ENCODE assay signal across 8 mouse cellular contexts in the genomic region with DNA sequence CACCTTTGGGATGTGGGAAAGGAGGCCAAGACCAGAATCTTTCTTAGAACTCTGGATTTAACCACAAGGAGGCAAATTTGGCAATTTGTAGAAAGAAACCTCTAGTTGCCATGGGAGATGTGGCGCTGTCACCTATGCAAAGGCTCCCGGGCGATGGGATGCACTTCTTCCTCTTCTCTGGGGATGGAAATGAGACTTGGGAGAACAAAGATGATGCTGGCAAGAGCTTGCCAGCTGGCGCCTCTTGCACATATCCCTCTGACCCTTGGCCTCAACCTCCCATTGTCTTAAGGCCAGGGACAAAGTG. TPM values are rescaled to one million over a fixed set of nuclear protein-coding genes. Genes with fewer than 3 reads are reported as not detected.
DNase-seq lines count a peak whose midpoint lies in the region; ATAC-seq and TF ChIP-seq lines count a peak whose summit lies in the region.

No protein-coding gene starts in this region.

- no peak for TF ChIP-seq POLR2A in cortical plate, adult 2 months (IDR thresholded peaks at IDR 0.05; ENCODE audit: extremely low read depth, insufficient read depth, low read length)

- no peaks in the 10 kb centered on the region for H3K9me3 ChIP-seq in heart, embryonic 14.5 days (ENCODE audit: control insufficient read depth, low read length)
- no peaks in the 10 kb centered on the region for H3K9me3 ChIP-seq in hindbrain, embryonic 15.5 days
- no peaks in the 10 kb centered on the region for H3K9me3 ChIP-seq in midbrain, embryonic 15.5 days

- no peaks in the 10 kb centered on the region; a peak in 1 of 4 replicates for H3K4me1 ChIP-seq in heart, embryonic 14.5 days (ENCODE audit: control insufficient read depth in 2 of 2, insufficient read depth in 2 of 2, low read length in 2 of 2)
- H3K4me1 ChIP-seq in cortical plate, adult 2 months (ENCODE audit: control insufficient read depth, insufficient read depth, low read length): no peaks in the 10 kb centered on the region
- H3K4me1 ChIP-seq in hindbrain, embryonic 15.5 days (replicated peaks): peaks cover 39% of the 10 kb centered on the region
- peaks cover 26% of the 10 kb centered on the region for H3K4me1 ChIP-seq in midbrain, embryonic 15.5 days

- WGBS in heart, embryonic 14.5 days: 18% methylated on average over 4 of the region's 4 CpGs
- WGBS in hindbrain, embryonic 15.5 days: 5% methylated on average over 4 of the region's 4 CpGs
- WGBS in midbrain, embryonic 15.5 days: 6% methylated on average over 4 of the region's 4 CpGs

- H3K4me3 ChIP-seq in heart, embryonic 14.5 days (ENCODE audit: control insufficient read depth in 1 of 2, insufficient read depth in 1 of 2, low read depth in 1 of 2, low read length in 2 of 2): peak overlapping the region; percentile 56 to 63
- peak overlapping the region; percentile 93 for H3K4me3 ChIP-seq in cortical plate, adult 2 months (ENCODE audit: insufficient read depth, low read length)
- peak overlapping the region; percentile 75 for H3K4me3 ChIP-seq in hindbrain, embryonic 15.5 days
- peak overlapping the region; percentile 63 for H3K4me3 ChIP-seq in midbrain, embryonic 15.5 days

- no peak for ATAC-seq in heart, embryonic 14.5 days (ENCODE audit: insufficient number of reproducible peaks, insufficient read depth, low FRiP score, low read depth)
- no peak for ATAC-seq in hindbrain, embryonic 15.5 days (ENCODE audit: low FRiP score, low read depth)
- peak; percentile 10; the same call in 1 of the 2 replicates for ATAC-seq in midbrain, embryonic 15.5 days (replicated peaks)

- H3K9ac ChIP-seq in heart, embryonic 14.5 days (ENCODE audit: low read length): no peak overlapping the region
- peak overlapping the region; percentile 68 for H3K9ac ChIP-seq in hindbrain, embryonic 15.5 days
- H3K9ac ChIP-seq in midbrain, embryonic 15.5 days: peak overlapping the region; percentile 59

- peak overlapping the region; percentile 95 for H3K4me2 ChIP-seq in heart, embryonic 14.5 days (ENCODE audit: low read length)
- H3K4me2 ChIP-seq in hindbrain, embryonic 15.5 days: peak overlapping the region; percentile 65
- H3K4me2 ChIP-seq in midbrain, embryonic 15.5 days: peak overlapping the region; percentile 64

- DNase-seq in heart, adult 8-10 months (ENCODE audit: low spot score): no peak
- no peak for DNase-seq in testis, postnatal 10 days (ENCODE audit: low spot score)
- DNase-seq in cerebellum, adult 9-10 months: no peak
- DNase-seq in cerebellum, adult 11 months: no peak

- H3K27me3 ChIP-seq in heart, embryonic 14.5 days (ENCODE audit: control insufficient read depth, insufficient read depth, low read length): peaks cover 39% of the 10 kb centered on the region
- H3K27me3 ChIP-seq in hindbrain, embryonic 15.5 days: no peaks in the 10 kb centered on the region
- no peaks in the 10 kb centered on the region for H3K27me3 ChIP-seq in midbrain, embryonic 15.5 days (replicated peaks)

- no peak for TF ChIP-seq CTCF in cortical plate, adult 2 months (IDR thresholded peaks at IDR 0.05; ENCODE audit: extremely low read depth, insufficient read depth, low read length)

- H3K27ac ChIP-seq in heart, embryonic 14.5 days (replicated peaks in 1 of 2; ENCODE audit: control insufficient read depth in 1 of 2, insufficient read depth in 1 of 2, low read depth in 2 of 2, low read length in 2 of 2): no peak overlapping the region
- no peak overlapping the region for H3K27ac ChIP-seq in cortical plate, adult 2 months (ENCODE audit: insufficient read depth, low read length)
- peak overlapping the region; percentile 71 for H3K27ac ChIP-seq in hindbrain, embryonic 15.5 days (replicated peaks)
- peak overlapping the region; percentile 72 for H3K27ac ChIP-seq in midbrain, embryonic 15.5 days

- H3K36me3 ChIP-seq in heart, embryonic 14.5 days (ENCODE audit: control insufficient read depth, insufficient read depth, low read length): no peaks in the 10 kb centered on the region
- no peaks in the 10 kb centered on the region for H3K36me3 ChIP-seq in hindbrain, embryonic 15.5 days
- H3K36me3 ChIP-seq in midbrain, embryonic 15.5 days (replicated peaks): 0 out of 2 replicates have a peak, but pooled peaks cover 3% of the 10 kb centered on the region

RNA-seq across cellular contexts. Expression of a gene that starts 0.7 kb away (rescaled TPM):
- polyA plus RNA-seq in heart, embryonic 14.5 days (2014; fragmentation: Nextera tagmentation; extraction: Ambion mirVana): 0.34 and 0.53 TPM in 2 replicates
- total RNA-seq in heart, adult 8-10 months (2022): 1 to 10 TPM in 3 of 4 experiments, under 1 TPM in 1; 0.50 to 4.1 (median 2.6) TPM
- 10.2 and 11.3 TPM in 2 replicates for polyA plus RNA-seq in cortical plate, adult 2 months (2012; rRNA removed)
- 4.6 and 5.5 TPM in 2 replicates for polyA plus RNA-seq in hindbrain, embryonic 15.5 days (2015; fragmentation: Nextera tagmentation; extraction: Ambion mirVana)
- polyA plus RNA-seq in midbrain, embryonic 15.5 days (2015; fragmentation: Nextera tagmentation; extraction: Ambion mirVana): 6.2 and 7.7 TPM in 2 replicates

Comparison
In these comparisons a context has a peak if more than half of its experiments do, and no peak if none do; other contexts are left out.
1. H3K27ac ChIP-seq: peak in hindbrain, embryonic 15.5 days (single experiment) and midbrain, embryonic 15.5 days (single experiment); none in heart, embryonic 14.5 days (0 of 2) and cortical plate, adult 2 months (single experiment).
2. Peak in every context shown above with its lines, with median percentiles within 50 percentile points of each other: H3K4me2 ChIP-seq and H3K4me3 ChIP-seq.